Mouse (Mus musculus) CD8-positive naive resting alpha-beta T cell, adult 2 months (primary cell): ENCODE data around the gene Itga2b.
A peak's percentile ranks its signal among the peaks of the same experiment; 100 is the strongest.

ENCODE experiments used
- DNase-seq, 2 experiments: peaks; one replicate each; pipeline ENCODE4 v3.0.0; 2022; ENCODE audit warnings: low read depth in 2 of 2, low spot score in 2 of 2

Itga2b gene

GRCm38 (mm10) chr11:102460541-102460940 is 9.4 kb downstream of the Itga2b start:
- DNase-seq, result no peak

- no peak for DNase-seq
Measured at GRCm38 (mm10) chr11:102455740-102456396, 14.1 kb downstream of the Itga2b start.

- no peak for DNase-seq
Measured at GRCm38 (mm10) chr11:102453131-102453530, 16.8 kb downstream of the Itga2b start.

GRCm38 (mm10) chr11:102449043-102450008 is 20.6 kb downstream of the Itga2b start:
- DNase-seq, result no peak

GRCm38 (mm10) chr11:102448327-102448726 is 21.6 kb downstream of the Itga2b start:
- no peak for DNase-seq

GRCm38 (mm10) chr11:102447497-102447896 is 22.4 kb downstream of the Itga2b start, which contains the start of gene Fam171a2:
Gene Fam171a2 (minus strand): TSS chr11:102447682.
- peak; percentile 63 to 80 for DNase-seq

GRCm38 (mm10) chr11:102446581-102447461 is 23.1 kb downstream of the Itga2b start:
- no peak for DNase-seq

GRCm38 (mm10) chr11:102445891-102446361 is 24.0 kb downstream of the Itga2b start:
- DNase-seq, result no peak

- no peak for DNase-seq
Measured at GRCm38 (mm10) chr11:102445264-102445890, 24.5 kb downstream of the Itga2b start.

- DNase-seq, result no peak
Measured at GRCm38 (mm10) chr11:102444781-102445180, 25.1 kb downstream of the Itga2b start.

- DNase-seq, result no peak
Measured at GRCm38 (mm10) chr11:102444321-102444720, 25.6 kb downstream of the Itga2b start.

- no peak for DNase-seq
Measured at GRCm38 (mm10) chr11:102443740-102444139, 26.2 kb downstream of the Itga2b start.

GRCm38 (mm10) chr11:102442089-102442488 is 27.8 kb downstream of the Itga2b start:
- DNase-seq, result no peak

- no peak for DNase-seq
Measured at GRCm38 (mm10) chr11:102441434-102441833, 28.5 kb downstream of the Itga2b start.

GRCm38 (mm10) chr11:102440255-102440654 is 29.7 kb downstream of the Itga2b start:
- DNase-seq, result no peak

- DNase-seq, result no peak
Measured at GRCm38 (mm10) chr11:102439093-102440082, 30.5 kb downstream of the Itga2b start.

GRCm38 (mm10) chr11:102438212-102439092 is 31.5 kb downstream of the Itga2b start:
- DNase-seq, result peak; percentile 44 to 62
